Mouse (Mus musculus) ES-E14 (cell line): ENCODE results near the gene Chst3. TPM values are rescaled to one million over a fixed set of nuclear protein-coding genes. Genes with fewer than 3 reads are reported as not detected.

Experiments used
- DNase-seq: peaks from one replicate; pipeline ENCODE4 v3.0.0-alpha.2; 2013; ENCODE audit warnings: low read depth, low spot score
- H3K27ac ChIP-seq: 2 replicates; pipeline ENCODE4 v1.5.1; 2012; ENCODE audit warnings: low read depth, mild to moderate bottlenecking, low read length, moderate library complexity, mixed read lengths; ENCODE audit not compliant: poor library complexity, insufficient read depth, severe bottlenecking
- H3K36me3 ChIP-seq: 2 replicates; pipeline ENCODE4 v1.6.1; 2012; ENCODE audit warnings: mild to moderate bottlenecking, low read length, moderate library complexity, mixed read lengths; ENCODE audit not compliant: control insufficient read depth, poor library complexity, insufficient read depth, severe bottlenecking
- H3K4me1 ChIP-seq, 2 experiments: fragments of 150-350 bp in 1 of 2; sonication (generic) in 1 of 2; 2 replicates each; pipeline ENCODE4 v1.6.1; 2012; ENCODE audit warnings: low read length in 2 of 2, mild to moderate bottlenecking in 1 of 2, mixed read lengths in 1 of 2; ENCODE audit not compliant: control insufficient read depth in 2 of 2, insufficient read depth in 2 of 2, poor library complexity in 1 of 2
- H3K4me3 ChIP-seq, 2 experiments: fragments of 150-350 bp in 1 of 2; sonication (generic) in 1 of 2; 2 replicates each; pipeline ENCODE4 v1.5.1; 2012; ENCODE audit warnings: low read length in 2 of 2, low read depth in 1 of 2, mild to moderate bottlenecking in 1 of 2, mixed read lengths in 1 of 2; ENCODE audit not compliant: insufficient read depth in 1 of 2, poor library complexity in 1 of 2, severe bottlenecking in 1 of 2
- H3K9ac ChIP-seq: 2 replicates; pipeline ENCODE4 v1.6.1; 2012; ENCODE audit warnings: low read depth, mild to moderate bottlenecking, low read length, mixed read lengths; ENCODE audit not compliant: poor library complexity, insufficient read depth, severe bottlenecking
- H3K9me3 ChIP-seq: fragments of 150-350 bp; sonication (generic); 2 replicates; pipeline ENCODE4 v1.6.1; 2012; ENCODE audit warnings: low read depth, mild to moderate bottlenecking, low read length; ENCODE audit not compliant: control insufficient read depth, insufficient read depth
- CHD2 ChIP-seq: IDR thresholded peaks from 2 replicates; pipeline ENCODE4 v1.6.1; 2014; ENCODE audit warnings: mild to moderate bottlenecking, low read depth, low read length, inconsistent platforms
- HCFC1 ChIP-seq: IDR thresholded peaks from 2 replicates; pipeline ENCODE4 v1.6.1; 2012; ENCODE audit warnings: low read length, inconsistent platforms, borderline replicate concordance; ENCODE audit not compliant: insufficient read depth
- MAFK ChIP-seq: IDR thresholded peaks from 2 replicates; pipeline ENCODE4 v1.6.1; 2014; ENCODE audit warnings: mild to moderate bottlenecking, low read depth, low read length, inconsistent platforms; ENCODE audit not compliant: insufficient read depth
- ZC3H11A ChIP-seq: IDR thresholded peaks from 2 replicates; pipeline ENCODE4 v1.6.1; 2012; ENCODE audit warnings: low read depth, mild to moderate bottlenecking, inconsistent platforms, low read length, borderline replicate concordance
- ZNF384 ChIP-seq: IDR thresholded peaks from 2 replicates; pipeline ENCODE4 v1.6.1; 2012; ENCODE audit warnings: low read depth, low read length, inconsistent platforms
- in situ Hi-C, 2 experiments: fragments of 600-800 bp; cut with MboI; formaldehyde crosslinking; loops; one replicate each; pipeline ENCODE4 v1.15.1; 2025; ENCODE audit warnings: low sequenced_read_pairs in 2 of 2, inconsistent platforms in 1 of 2; ENCODE audit not compliant: unreplicated experiment in 2 of 2
- total RNA-seq: library from RNA; depleted of rRNA; stranded (reverse); fragments of 300-350 nt; gene quantifications from 2 replicates; pipeline ENCODE4 v1.2.3, GENCODE M21; 2012

The Chst3 gene
- total RNA-seq, 1 experiment: 1.8 TPM

DNA sequence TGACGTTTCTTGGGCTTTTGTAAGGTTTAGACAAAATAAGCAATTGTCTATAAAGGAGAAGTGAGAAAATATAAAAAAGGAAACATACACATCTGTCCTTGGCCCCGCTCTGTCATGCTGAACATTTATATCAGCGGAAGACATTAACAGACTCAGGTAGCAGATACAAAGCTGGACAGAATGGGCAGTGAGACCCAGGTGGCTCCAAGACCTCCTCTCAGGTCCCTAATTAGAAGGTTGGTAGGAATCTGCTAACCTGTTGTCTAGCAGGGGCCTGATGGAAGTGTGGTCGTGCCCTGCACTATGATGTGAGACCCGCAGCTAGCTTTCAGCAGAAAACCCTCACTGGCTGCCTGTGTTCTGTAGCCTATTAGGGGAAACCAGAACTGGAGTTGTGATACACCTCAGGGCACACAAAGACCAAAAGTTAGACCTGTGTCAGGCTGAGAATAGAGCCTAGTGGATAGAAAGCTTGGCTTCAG lies 1.0 kb upstream of the Chst3 start:
- no peak for TF ChIP-seq ZNF384
- no peak for TF ChIP-seq ZC3H11A
- no peak for TF ChIP-seq MAFK
- no peak for TF ChIP-seq CHD2
- Histone ChIP-seq H3K36me3 (no peaks in the 10 kb centered on the region), H3K4me1 (peaks cover 0 to 5% of the 10 kb centered on the region in 2 experiments; a peak in 1 of 4 replicates), H3K9ac (no peak overlapping the region), H3K9me3 (no peaks in the 10 kb centered on the region), H3K27ac (no peak overlapping the region), H3K4me3 (no peak overlapping the region)
- no peak for DNase-seq
- in situ Hi-C loops: loop anchor here in 1 of 2 experiments (10.0 kb wide), 1 partner anchor 65 kb away; no protein-coding TSS in a partner anchor

GRCm38 (mm10) chr10:60218033-60218590 lies 948 bp downstream of the Chst3 start:
- no peak overlapping the region for H3K27ac ChIP-seq
- no peak for DNase-seq
- no peaks in the 10 kb centered on the region for H3K36me3 ChIP-seq
- peak overlapping the region; percentile 83 to 94 for H3K4me3 ChIP-seq
- in situ Hi-C loops: no loop called here
- peak overlapping the region; percentile 66 for H3K9ac ChIP-seq
- TF ChIP-seq ZC3H11A (no peak), MAFK (no peak), ZNF384 (no peak), HCFC1 (no peak), CHD2 (no peak)
- H3K9me3 ChIP-seq: no peaks in the 10 kb centered on the region
- peaks cover 0 to 7% of the 10 kb centered on the region in 2 experiments; a peak in 1 of 4 replicates for H3K4me1 ChIP-seq

- TF ChIP-seq CHD2 (no peak), MAFK (no peak), HCFC1 (no peak), ZNF384 (no peak), ZC3H11A (no peak)
- no peak overlapping the region for H3K27ac ChIP-seq
- peaks cover 0 to 8% of the 10 kb centered on the region in 2 experiments; a peak in 1 of 4 replicates for H3K4me1 ChIP-seq
These were observed 2.5 kb downstream of the Chst3 start for GRCm38 (mm10) chr10:60216331-60217095.

DNA sequence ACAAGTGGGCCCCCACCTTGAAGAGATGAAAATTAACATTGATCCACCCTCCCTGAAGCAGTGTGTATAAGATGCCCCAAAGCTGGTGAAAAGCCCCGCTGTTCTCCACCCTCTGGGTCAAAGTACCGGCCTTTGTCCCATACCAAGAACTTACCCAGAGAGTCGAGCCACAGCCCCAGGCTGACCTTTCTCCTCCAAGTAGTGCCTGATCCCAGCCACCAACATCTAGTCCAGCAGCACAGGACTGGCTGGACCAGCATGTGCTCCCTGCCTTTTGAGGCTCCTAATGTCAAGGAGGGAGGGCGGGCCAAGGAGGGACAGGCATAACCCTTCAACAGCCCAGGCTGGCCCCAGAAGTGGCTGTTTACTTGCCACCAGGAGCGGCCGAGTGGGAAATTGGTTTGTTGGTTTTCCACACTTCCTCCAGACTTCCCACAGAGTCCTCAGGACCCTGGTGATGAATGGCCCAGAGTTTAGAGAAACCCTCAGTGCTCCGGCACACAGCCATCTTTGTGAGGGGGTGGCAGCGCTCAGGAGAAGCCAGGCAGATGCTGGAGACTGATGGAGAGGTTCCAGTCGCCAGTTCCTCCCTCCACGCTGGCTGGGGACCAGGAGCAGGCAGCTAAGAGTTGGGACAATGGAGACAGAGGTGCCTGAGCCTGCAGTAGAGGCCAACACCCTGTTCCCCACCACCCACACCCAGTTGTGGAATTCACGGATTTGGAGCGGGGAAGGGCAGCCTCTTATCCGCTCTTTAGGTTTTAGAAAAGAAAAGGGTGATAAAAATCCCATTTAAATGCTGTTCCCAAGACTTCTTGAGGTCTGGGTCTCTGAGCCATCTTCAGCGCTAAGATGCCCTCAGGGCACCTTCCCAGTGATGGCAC lies 3.7 kb downstream of the Chst3 start:
- no peak for DNase-seq
- Histone ChIP-seq H3K4me3 (no peak overlapping the region), H3K9me3 (no peaks in the 10 kb centered on the region), H3K9ac (no peak overlapping the region), H3K36me3 (no peaks in the 10 kb centered on the region), H3K27ac (no peak overlapping the region), H3K4me1 (peaks cover 0 to 8% of the 10 kb centered on the region in 2 experiments; a peak in 1 of 4 replicates)
- in situ Hi-C loops: no loop called here
- TF ChIP-seq ZC3H11A (no peak), HCFC1 (no peak), ZNF384 (no peak)

More at GRCm38 (mm10) chr10:60216331-60217095, 2.5 kb downstream of the Chst3 start:
- H3K9me3 ChIP-seq: no peaks in the 10 kb centered on the region
- no peaks in the 10 kb centered on the region for H3K36me3 ChIP-seq
- in situ Hi-C loops: no loop called here
- H3K9ac ChIP-seq: no peak overlapping the region
- no peak for DNase-seq
- H3K4me3 ChIP-seq: no peak overlapping the region
